Mouse (Mus musculus) kidney, adult 18-20 months (tissue): ENCODE data around the gene Tfb1m.

ENCODE experiments used
- DNase-seq: peaks from one replicate; pipeline ENCODE4 v3.0.0; 2021

Gene Tfb1m

DNA sequence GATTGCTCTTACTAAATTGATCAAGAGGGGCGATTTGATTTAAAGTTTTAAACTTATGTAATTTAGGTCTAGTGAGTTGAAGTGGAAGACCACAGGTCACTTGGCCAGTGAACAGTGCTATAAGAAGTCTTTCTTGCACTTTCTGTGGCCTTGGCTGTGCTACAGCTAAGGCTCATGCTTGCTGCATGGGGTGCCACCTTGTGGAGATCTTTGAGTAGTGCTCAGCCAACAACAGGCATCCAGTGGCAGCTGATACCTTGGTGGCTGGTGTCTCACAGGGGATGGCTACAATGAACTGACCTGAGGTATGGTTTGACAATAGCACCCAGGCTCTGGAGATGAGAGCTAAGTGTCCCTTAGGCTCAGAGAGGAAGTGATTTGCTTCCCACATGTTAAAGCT lies 47.7 kb downstream of the Tfb1m start:
- peak; percentile 68 for DNase-seq

DNA sequence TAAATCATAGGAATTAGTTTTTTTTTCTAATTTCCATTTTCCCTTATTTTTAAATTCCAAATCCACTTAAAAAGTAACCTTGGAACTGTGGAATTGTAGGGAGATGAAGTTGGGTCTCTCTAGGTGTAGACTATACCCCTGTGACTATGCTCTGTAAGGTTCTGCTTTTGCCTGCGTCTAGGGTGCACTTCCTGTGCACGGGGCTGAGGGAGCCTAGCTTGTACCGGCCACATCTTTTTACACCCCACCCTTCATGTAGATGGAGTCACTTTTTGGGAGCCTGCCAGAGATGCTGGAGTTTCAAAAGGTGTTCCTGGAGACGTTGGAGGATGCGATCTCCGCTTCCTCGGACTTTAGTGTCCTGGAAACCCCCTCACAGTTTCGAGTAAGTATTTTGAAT lies 51.1 kb downstream of the Tfb1m start:
- no peak for DNase-seq

DNA sequence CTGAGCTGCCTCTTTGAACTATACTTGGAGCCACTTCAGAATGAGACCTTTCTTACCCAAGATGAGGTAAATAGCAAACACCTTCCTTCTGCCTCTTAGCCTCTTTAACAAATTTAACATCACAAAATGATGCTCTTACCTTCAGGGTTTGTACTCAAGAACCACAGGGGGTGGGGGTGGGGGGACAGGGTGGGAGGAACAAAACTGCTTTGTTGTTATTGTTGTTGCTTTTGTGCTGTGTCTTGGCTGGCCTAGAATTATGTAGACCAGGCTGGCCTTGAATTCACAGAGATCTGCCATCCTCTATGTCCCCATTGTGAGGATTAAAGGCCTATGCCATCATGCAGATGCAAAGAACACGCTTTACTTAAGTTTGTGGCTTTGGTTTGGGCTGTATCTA lies 51.9 kb downstream of the Tfb1m start:
- DNase-seq: no peak

DNA sequence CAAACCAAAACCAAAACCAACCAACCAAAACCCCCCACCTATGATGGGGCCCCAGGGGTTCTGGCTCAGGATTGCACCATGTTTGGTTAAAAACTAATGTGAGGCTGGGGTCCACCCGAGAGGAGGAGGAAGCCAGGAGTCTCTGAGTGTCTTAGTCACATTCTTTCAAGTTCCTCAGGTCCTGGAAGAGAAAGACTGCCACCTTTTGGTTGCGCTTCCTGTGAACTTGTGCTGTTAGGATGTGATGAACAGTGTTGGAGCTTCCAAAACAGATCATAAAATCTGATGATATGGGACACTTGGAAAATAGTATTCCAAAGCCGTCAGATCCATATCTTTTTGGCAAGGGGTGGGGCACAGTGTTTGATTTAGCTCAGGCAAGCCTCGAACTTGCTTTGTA lies 56.6 kb downstream of the Tfb1m start:
- no peak for DNase-seq

DNA sequence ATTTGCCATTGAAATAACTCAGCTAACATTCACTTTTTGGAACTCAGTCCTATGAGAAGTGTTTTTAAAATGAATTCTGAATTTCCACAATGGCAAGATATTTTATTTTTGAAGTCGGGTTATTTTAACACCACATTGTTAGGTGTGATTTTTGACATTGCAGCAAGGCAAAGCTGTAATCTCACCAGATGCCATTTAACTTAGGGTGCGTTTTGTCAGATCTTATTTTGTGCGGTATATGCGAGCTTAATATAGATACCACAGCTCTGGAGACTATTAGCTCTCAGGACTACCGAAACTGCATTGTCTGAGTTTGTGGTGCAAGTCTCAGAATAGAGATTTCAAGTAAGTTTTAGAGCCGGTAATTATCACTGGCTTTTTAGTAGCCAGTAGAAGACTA lies 57.5 kb downstream of the Tfb1m start:
- no peak for DNase-seq

DNA sequence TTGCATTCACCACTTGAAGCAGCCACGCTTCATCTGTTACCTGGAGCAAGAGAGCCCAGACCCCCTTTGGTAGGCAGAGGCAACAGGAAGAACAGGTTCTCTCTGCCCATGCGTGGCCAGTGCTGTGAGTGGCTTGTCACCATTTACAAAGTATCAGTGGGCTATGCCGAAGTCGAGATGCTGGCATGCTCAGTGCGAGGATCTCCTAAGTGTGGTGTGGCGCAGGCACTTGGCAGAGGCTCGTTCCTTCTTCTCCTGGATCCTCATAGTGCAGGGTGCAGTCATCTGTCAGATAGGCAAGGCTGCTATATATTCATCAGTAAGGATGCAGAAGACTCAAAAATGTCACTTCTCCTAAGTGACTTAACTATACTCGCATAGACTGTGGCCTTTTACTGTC lies 58.1 kb downstream of the Tfb1m start:
- DNase-seq: no peak

DNA sequence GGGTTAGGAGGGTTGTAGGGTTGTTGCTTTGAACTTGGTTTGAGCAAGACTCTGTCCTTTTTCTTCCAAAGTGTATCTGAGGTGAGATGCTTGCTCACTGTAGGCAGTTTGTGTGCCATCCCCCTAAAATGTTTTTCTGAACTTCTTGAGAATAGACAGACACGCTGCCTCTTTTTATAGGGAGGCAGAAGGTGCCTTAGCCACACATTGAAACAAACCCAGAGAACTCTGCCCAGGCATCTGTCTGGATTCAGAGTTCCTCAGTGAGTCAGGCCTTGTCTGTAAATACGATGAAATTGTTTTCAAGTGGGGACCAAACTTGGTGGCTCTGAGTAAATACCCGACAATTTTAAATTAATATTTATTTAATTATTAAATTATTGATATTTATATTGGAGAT lies 59.0 kb downstream of the Tfb1m start:
- DNase-seq: no peak

DNA sequence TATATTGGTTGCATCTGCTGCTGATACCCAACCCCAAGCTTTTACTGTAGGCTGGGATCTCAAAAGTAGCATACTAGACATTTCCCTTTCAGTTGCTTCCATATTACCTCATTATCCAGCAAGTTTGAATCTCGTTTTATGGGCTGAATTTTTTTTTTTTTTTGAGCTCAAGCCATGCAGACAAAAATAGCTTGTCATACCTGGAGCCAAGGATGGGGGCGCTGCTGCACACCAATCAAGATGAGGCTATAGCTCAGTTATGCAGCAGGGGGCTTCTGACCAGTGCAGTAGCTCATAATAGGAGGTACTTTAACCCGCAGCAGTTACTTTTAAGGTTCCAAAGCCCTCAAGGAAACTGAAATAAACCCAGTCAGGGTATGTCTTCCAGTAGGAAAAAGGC lies 59.5 kb downstream of the Tfb1m start:
- peak; percentile 19 for DNase-seq

DNA sequence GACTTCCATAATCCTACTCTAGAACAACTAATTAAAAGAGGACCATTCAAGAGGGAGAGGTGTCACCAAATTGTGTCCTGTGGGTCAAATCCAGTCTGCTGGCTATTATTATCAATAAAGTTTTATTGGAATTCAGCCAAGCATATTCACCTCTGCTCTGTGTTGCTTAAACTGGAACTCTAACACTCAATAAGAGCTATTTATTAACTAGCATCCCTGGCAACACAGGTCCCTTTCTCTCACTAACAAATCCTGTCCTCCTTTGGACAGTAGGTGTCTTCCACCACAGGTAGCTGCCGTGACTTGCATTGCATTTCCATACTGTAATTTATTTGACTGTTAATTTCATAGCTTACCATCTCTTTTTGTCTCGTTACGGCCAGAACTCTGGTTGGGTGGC lies 61.5 kb downstream of the Tfb1m start:
- no peak for DNase-seq

DNA sequence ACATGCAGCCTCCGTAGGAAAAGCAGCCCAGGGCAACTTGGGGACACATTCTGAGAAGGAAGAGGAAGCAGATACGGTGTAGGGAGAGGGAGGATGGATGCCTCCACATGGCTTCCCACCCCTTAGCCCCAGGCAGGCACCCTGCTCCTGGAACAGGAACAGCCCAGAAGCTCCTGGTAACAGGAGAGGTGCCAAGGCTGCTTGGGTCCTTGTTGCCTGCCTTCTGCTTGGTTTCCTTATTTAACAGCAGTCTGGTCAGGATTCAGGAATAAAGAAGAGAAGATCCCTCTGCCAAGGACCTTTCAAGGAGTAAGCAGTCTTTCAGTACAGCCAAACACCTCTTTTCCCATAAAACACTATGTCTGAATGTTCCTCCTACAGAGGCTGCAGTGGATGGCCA lies 62.0 kb downstream of the Tfb1m start:
- peak; percentile 29 for DNase-seq

DNA sequence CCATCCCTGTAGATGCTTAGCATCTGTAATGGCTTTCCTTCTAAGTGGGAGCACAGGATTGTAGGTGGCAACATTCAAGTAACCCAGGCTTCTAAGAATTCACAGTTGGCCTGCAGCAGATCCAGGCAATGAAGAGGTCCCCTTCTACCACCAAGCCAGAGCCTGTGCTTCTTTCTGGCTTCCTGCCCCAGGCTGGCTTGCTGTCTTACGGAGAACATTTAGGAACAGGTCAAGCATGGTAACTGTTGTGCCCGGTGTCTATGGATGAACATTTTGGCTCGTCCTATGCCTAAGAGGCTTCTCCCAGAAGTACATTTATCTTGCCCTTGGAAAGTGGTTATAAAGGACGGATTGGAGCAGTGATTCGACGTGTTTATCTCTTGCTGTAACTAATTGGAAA lies 65.9 kb downstream of the Tfb1m start:
- no peak for DNase-seq

DNA sequence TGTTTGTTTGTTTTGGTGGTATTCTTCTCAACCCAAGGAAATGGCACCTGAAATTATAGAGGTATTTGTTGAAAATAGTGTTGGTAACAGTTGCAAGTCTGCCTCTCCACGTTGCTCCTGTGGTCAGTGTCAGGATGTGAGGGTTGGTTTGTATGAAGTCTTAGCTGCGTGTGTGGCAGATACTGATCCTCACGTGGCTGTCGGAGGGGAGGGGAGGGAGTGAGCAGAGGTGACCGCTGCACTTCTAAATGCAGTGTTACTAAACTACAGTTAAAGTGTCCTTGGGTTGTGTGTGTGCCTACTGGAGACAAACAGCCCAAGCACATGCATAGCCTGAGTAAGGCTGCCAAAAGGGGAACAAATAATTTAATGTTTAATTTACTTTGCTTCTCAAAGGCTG lies 66.5 kb downstream of the Tfb1m start:
- no peak for DNase-seq

DNA sequence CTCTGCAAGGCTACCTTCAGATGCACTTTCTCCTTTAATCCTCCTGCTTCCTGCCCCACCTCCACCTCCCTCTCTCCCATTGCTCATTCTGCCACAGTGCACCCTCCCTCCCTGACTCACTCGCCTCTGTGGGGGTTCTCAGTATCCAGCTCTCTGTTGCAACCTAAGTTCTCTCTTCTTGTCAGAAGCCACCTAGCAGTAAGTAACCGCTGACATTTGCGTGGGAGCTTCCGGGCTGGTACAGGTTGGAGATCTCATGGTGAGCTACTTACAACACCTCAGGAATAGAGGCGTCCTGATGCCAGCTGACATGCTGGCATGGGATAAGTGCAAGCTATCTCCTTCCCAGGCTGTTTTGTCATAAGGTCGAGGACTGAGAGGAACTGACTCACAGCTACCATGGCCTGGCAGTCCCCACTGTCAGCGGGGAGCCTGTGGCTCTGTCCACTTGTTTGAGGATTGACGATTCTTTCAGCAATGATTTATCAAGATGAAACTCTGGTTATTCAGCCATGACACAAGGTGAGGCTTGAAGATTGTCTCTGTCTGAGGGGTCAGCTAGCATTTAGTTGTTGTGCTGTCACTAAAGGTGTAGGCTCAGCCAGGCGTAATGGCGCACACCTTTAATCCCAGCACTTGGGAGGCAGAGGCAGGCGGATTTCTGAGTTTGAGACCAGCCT lies 67.2 kb downstream of the Tfb1m start:
- peak; percentile 6 for DNase-seq

DNA sequence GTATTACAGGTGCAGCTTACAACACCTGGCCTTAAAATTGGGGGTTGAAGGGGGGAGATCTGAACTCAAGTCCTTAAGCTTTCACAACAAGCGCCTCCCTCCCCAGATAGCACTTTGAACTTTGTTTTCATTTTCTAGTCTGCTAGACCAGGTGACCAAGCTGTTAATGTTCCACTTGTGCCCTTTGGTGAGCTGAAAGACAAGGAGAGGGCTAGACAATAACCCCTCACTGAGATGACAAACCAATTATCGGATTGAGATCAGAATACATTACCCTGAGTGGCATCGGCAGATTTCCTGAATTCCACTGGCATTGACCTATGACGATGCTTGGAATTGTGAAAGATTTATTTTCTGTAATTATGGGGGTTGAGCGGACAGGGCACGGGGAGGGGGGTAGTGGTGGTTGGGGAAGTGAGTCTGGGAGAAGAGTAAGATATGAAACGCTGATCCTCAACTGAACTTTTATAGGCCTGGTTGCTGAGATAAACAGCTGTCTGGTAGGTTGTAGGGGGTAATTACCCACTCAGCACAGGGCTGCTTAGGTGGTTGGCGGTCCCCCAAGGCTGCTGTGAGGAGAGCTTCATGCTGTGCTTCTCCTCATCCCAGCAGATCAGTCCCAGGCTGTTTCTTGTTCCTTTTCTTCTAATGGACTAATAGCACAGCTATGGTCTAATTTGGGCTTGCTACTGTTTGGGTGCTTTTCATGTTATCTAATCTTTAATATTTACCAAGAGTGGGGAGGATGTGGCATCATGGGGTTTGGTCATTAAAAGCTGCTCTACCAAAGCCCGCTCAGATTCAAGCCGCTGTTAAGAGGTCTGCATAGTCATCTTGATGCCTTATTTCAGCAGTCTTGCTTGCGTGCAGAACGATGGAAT lies 69.6 kb downstream of the Tfb1m start:
- DNase-seq: no peak

DNA sequence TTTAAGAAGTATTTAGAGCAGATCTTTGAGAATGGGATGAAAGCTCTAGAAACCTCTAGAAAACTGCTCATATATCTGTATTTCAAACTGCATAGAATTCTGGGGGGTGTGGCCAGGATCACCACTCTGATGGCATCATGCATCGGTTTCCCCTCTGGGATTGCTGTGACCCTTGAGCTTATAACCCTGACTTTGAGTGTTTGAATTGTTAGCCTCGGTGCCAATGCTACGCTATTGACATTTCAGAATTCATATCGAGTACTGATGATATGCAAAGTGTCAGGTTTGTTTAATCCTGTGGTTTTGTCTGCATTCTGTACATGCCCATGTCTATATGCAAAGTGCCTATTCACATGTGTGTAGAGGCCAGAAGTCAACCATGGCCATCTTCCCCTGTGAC lies 70.4 kb downstream of the Tfb1m start:
- DNase-seq: no peak

DNA sequence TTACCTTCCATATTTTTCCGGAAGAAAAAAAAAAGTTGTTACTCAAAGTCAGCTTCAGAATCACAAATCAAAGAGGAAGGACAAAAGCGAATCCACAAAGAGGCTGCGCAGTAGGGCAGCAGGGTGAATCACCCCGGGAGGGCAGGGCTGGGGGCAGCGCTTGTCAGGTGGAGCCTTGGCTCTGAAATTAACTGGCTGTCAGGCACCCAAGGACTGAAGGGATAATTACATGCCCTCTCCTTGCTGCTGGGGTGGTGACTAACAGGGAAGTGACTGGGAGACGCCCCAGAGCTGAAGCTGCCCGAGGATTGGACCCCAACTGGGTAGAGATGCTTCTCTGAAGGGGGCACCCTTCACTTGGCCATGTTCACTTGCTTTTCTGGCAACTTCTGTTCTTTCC lies 71.7 kb downstream of the Tfb1m start:
- DNase-seq: no peak

DNA sequence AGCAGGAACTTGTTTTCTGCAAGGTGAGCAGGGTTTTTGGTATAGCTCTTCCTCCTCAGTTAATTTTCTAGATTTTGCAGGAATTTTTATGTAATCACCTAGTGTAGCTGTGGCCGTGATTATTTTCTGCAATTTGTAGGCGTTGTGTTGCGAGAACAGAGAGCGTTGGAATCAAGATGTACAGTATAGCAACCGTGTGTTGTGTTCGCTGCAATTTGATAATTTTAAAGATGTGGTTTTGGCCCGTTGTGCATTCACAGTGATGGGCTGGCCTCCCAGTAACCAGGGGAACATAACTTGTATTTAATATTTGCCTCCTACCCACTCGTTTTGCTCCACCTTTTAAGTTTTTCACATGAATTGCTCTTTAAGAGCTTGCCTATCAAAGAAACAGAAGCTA lies 74.5 kb downstream of the Tfb1m start:
- DNase-seq: no peak

DNA sequence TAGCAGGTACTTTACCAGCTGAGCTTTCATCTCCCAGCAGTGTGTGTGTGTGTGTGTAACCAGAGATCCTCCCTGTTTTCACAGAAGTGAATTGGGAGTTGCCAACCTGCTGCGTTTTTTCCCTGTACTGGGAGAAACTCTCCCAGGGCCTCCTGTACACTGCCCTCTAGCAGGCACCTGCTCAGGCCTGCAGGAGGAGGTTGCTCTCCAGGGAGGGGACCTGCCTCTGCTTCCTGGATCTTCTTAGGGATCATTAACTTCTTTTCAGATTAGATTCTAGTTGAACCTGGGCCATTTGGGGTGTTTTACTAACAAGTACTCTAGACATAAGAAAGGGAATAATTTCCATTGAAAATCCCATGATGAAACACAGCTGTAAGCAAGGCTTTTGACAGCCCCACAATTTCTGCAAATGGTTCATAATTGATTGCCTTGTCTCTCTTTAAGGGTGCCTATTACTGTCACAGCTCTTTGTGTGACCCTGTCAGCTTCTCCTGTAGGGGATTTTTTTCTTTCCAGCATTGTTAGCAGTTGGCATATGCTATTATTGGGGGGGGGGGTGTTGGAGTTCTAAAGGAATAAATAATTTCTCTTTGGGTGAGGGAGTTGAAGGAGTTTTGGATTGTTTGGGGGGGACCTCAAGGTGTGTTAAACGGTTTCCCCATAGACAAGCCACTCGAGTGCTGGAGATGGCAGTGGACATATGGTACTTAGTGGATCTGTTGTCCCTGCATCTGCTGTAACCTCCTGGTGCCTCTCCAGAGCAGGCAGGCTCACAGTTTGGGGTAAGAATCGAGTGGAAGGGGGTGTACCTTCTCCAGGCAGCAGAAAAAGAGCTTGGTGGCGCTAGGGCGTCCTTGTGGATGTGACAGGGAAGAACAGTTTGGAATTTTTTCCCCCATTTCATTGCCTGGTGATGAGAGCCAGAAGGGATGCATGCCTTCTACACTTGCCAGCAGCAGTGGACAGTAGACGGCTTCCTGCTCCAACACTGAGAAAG lies 75.7 kb downstream of the Tfb1m start:
- no peak for DNase-seq

DNA sequence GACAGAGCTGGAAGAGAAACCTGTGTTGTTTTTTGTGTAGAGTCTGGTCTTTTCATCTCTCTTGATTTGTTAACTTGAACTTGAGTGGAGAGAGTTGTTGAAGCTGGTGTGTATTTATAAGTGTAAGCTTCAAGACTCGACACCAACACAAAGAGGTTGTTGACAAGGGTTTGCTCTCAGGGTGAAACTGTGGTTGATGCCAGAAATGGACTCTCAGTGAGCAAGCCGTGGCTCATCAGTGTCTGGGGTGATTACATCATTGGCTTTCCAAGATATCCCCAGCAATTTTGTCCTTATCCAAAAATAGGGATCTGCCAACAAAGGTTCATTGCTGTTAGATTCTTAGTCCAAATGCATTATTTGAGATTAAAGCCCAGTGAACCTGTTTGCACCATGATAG lies 81.0 kb downstream of the Tfb1m start:
- DNase-seq: no peak

DNA sequence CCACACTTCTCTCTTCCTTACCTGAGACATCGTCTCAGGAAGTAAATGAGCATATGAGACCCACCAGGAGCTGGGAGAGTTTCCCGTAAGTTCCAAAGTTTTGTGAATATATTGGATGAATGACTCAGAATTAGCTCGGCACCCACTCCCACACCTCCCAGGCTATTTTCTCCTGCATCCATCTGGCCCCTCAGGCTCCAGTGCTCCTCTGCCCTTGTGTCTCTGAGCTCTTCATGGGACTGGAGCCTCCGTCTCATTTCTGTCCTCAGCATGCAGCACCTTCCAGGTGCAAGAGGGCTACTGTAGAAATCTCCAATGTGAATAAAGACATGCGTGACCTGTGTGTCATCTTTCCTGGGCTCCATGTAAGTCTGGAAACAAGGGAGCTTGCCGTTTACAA lies 85.6 kb downstream of the Tfb1m start:
- no peak for DNase-seq
